Mouse (Mus musculus): Measurements from ENCODE around the gene Rbm11. TPM values are rescaled to one million over a fixed set of nuclear protein-coding genes. Genes with fewer than 3 reads are reported as not detected.

Gene Rbm11
- total RNA-seq (2014; rRNA removed) (7.5 and 9.1 TPM in 2 replicates), polyA plus RNA-seq (2015; fragmentation: Nextera tagmentation; extraction: Ambion mirVana) (3.8 and 5.2 TPM in 2 replicates)

DNA sequence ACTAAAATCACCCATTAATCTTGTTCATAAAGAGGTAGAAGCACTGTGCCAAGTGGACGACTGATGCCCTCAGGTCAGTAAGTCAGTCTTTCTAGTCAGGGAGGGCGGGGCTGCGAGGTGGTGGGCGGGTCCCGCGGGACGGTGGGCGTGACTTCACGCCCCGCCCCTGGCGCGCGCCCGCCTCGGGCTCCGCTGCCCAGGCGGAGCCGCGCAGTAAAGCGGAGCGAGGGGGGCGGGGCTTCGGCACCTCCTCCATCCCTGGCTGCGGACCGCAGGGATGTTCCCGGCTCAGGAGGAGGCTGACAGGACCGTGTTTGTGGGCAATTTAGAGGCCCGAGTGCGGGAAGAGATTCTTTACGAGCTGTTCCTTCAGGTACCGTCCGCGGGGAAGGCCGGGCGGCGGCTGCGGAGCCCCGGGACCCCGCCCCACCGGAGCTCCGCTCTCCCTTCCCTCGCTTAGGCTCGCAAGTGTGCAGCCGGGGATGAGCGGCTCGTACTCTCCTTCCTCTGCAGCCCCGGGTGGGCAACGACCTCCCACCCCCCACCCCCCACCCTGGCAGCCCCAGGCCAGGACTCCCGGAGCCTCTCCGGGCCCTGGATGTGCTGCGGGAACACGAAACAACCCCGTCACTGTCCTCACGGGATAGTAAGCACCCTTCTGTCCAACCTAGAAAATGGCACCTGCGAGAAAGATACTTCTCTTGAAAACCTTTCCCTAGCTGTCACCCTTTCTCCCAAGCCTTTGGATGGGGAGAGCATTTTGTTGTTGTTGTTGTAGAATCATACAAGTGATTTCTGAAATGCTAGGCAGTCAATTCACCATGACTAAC, at the start of gene Rbm11:
TSS of gene Rbm11 (plus strand) at position 174 of the 830 bp plus-strand sequence.
- ATAC-seq: peak; percentile 95
- Histone ChIP-seq H3K9me3 (ENCODE audit: low read length) (no peaks in the 10 kb centered on the region), H3K9ac (peak within 1 kb of the TSS; percentile 79), H3K4me1 (ENCODE audit: insufficient read depth) (no peaks in the 10 kb centered on the region), H3K4me2 (ENCODE audit: low read depth) (peak within 1 kb of the TSS; percentile 72), H3K4me3 (ENCODE audit: low read depth, low read length) (peak within 1 kb of the TSS; percentile 85), H3K27ac (ENCODE audit: low read depth, low read length) (peak within 1 kb of the TSS; percentile 71), H3K36me3 (ENCODE audit: insufficient read depth) (no peaks in the 10 kb centered on the region), H3K27me3 (ENCODE audit: insufficient read depth, low read length) (no peaks in the 10 kb centered on the region)
- no peak for TF ChIP-seq CTCF (IDR thresholded peaks at IDR 0.05; ENCODE audit: low read depth)
- WGBS: under 1% methylated on average over 41 of the region's 55 CpGs
- DNase-seq: peak; percentile 83

DNA sequence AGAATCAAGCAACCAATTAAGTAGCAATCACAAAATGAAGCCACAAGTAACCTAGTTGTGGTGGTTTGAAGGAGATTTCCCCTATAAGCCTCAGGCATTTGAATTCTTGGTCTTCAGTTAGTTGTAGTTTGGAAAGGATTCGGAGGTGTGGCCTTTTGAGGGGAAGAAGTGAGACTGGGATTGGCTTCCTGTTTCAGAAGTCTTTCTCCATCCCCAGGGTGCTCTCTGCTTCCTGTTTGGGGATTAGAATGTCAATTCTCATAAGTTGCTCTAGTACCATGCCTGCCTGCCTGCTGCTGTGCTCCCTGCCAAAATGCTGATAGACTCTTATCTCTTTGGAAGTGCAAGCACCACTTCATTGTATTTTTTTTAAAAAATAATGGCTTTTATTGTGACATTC, 47.3 kb upstream of the Rbm11 start:
- Histone ChIP-seq H3K36me3 (ENCODE audit: insufficient read depth) (no peaks in the 10 kb centered on the region), H3K9me3 (ENCODE audit: low read length) (no peaks in the 10 kb centered on the region), H3K4me2 (ENCODE audit: low read depth) (no peak overlapping the region), H3K4me3 (ENCODE audit: low read depth, low read length) (no peak overlapping the region), H3K4me1 (ENCODE audit: insufficient read depth) (no peaks in the 10 kb centered on the region), H3K9ac (no peak overlapping the region), H3K27me3 (ENCODE audit: insufficient read depth, low read length) (no peaks in the 10 kb centered on the region), H3K27ac (ENCODE audit: low read depth, low read length) (no peak overlapping the region)
- 90% methylated on average over 1 of the region's 1 CpGs for WGBS
- no peak for TF ChIP-seq CTCF (IDR thresholded peaks at IDR 0.05; ENCODE audit: low read depth)
- ATAC-seq: no peak
- DNase-seq: no peak

DNA sequence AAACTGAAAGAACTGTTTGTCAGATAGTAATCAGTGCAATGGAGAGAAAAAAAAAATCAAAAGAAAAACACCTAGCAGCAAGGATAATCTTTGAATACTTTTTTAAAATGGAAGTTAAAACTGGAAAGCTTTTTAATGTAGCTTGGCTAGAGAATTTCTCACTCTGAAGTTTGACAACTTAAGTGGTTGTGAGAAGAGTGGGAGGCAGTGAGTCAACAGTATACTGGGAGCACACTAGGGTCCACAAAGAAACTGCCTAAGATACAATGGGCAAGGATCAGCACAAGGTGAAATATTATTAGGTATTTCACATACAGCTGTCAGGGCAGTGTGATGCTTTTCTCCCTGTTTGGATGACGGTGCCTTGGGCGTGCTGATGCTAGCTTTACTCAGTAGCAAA, 29.7 kb upstream of the Rbm11 start:
- no peak overlapping the region for H3K9ac ChIP-seq
- H3K9me3 ChIP-seq (ENCODE audit: low read length): no peaks in the 10 kb centered on the region
- no peak overlapping the region for H3K4me2 ChIP-seq (ENCODE audit: low read depth)
- no peak overlapping the region for H3K27ac ChIP-seq (ENCODE audit: low read depth, low read length)
- DNase-seq: no peak
- no peak overlapping the region for H3K4me3 ChIP-seq (ENCODE audit: low read depth, low read length)
- ATAC-seq: no peak
- no peaks in the 10 kb centered on the region for H3K36me3 ChIP-seq (ENCODE audit: insufficient read depth)
- WGBS: 89% methylated on average over 2 of the region's 2 CpGs
- H3K27me3 ChIP-seq (ENCODE audit: insufficient read depth, low read length): no peaks in the 10 kb centered on the region
- TF ChIP-seq CTCF (IDR thresholded peaks at IDR 0.05; ENCODE audit: low read depth): no peak
- no peaks in the 10 kb centered on the region for H3K4me1 ChIP-seq (ENCODE audit: insufficient read depth)

DNA sequence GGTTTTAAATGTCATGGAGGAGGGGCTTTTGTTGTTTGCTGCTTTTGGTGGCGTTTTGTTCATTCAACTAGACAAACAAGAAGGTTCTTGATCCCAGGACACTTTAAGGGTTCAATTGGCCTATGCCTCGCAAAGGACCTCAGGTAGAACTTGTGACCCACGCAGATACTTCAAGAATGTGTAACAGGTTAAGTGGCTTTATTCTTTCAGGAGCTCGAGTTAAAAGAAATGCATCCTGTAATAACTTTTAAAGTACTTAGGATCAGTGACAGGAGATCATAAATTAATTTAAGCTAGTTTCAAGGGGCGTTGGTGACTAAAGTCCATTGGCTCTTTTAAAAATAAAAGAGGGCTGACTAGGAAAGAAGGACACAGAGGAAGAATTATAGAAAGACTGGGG, 10.4 kb upstream of the Rbm11 start:
- H3K4me3 ChIP-seq (ENCODE audit: low read depth, low read length): no peak overlapping the region
- no peak overlapping the region for H3K9ac ChIP-seq
- TF ChIP-seq CTCF (IDR thresholded peaks at IDR 0.05; ENCODE audit: low read depth): no peak
- H3K4me2 ChIP-seq (ENCODE audit: low read depth): no peak overlapping the region
- 83% methylated on average over 5 of the region's 5 CpGs for WGBS
- no peak overlapping the region for H3K27ac ChIP-seq (ENCODE audit: low read depth, low read length)
- DNase-seq (no peak), ATAC-seq (no peak)
- no peaks in the 10 kb centered on the region for H3K9me3 ChIP-seq (ENCODE audit: low read length)
- no peaks in the 10 kb centered on the region for H3K4me1 ChIP-seq (ENCODE audit: insufficient read depth)
- no peaks in the 10 kb centered on the region for H3K36me3 ChIP-seq (ENCODE audit: insufficient read depth)
- no peaks in the 10 kb centered on the region for H3K27me3 ChIP-seq (ENCODE audit: insufficient read depth, low read length)

DNA sequence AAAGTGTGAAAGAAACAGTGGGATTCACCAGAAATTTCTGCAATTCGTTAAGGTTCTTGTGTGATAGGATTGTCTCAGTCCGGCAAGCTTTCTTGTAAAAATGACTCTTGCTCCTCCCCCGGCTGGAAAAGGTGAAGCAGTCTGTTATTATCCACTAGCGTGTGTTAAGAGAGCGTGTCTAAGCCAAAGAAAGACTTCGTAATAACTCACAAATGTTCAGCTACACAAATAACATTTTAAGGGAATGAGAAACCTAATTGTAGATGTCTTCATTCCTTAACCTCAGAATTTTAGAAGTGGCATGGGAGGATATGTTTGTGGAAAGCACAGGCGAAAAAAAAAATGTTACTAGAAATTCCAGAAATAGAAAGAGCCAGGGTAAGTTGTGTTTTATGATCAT, 6.7 kb upstream of the Rbm11 start, which contains the start of gene Lipi:
TSS of gene Lipi (minus strand) at position 101 of the 400 bp plus-strand sequence.
- no peak within 1 kb of the TSS for H3K4me2 ChIP-seq (ENCODE audit: low read depth)
- H3K9me3 ChIP-seq (ENCODE audit: low read length): no peaks in the 10 kb centered on the region
- H3K4me1 ChIP-seq (ENCODE audit: insufficient read depth): no peaks in the 10 kb centered on the region
- H3K27me3 ChIP-seq (ENCODE audit: insufficient read depth, low read length): no peaks in the 10 kb centered on the region
- no peak within 1 kb of the TSS for H3K9ac ChIP-seq
- no peak within 1 kb of the TSS for H3K27ac ChIP-seq (ENCODE audit: low read depth, low read length)
- 77% methylated on average over 7 of the region's 7 CpGs for WGBS
- DNase-seq (no peak), ATAC-seq (no peak)
- no peaks in the 10 kb centered on the region for H3K36me3 ChIP-seq (ENCODE audit: insufficient read depth)
- no peak within 1 kb of the TSS for H3K4me3 ChIP-seq (ENCODE audit: low read depth, low read length)
- TF ChIP-seq CTCF (IDR thresholded peaks at IDR 0.05; ENCODE audit: low read depth): no peak

DNA sequence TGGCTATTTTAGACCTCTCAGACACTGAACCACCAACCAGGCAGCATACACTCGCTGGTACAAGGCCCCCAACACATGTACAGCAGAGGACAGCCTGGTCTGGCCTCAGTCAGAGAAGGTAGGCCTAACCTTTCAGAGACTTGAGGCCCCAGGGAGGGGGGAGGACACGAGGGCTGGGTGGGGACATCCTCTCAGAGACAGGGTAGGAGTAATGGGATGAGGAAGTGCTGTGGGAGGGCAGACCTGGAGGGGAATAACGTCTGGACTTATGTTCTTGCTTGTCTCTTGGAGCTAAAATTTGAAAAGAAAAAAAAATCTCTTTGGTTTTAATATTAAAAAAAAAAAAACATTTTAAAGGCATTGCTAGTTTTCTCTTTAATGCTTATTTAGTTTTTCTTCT, 6.2 kb upstream of the Rbm11 start:
- no peak overlapping the region for H3K9ac ChIP-seq
- H3K9me3 ChIP-seq (ENCODE audit: low read length): no peaks in the 10 kb centered on the region
- WGBS: 46% methylated on average over 3 of the region's 3 CpGs
- TF ChIP-seq CTCF (IDR thresholded peaks at IDR 0.05; ENCODE audit: low read depth): no peak
- ATAC-seq (no peak), DNase-seq (no peak)
- no peaks in the 10 kb centered on the region for H3K36me3 ChIP-seq (ENCODE audit: insufficient read depth)
- H3K27me3 ChIP-seq (ENCODE audit: insufficient read depth, low read length): no peaks in the 10 kb centered on the region
- no peak overlapping the region for H3K27ac ChIP-seq (ENCODE audit: low read depth, low read length)
- H3K4me3 ChIP-seq (ENCODE audit: low read depth, low read length): no peak overlapping the region
- no peaks in the 10 kb centered on the region for H3K4me1 ChIP-seq (ENCODE audit: insufficient read depth)
- H3K4me2 ChIP-seq (ENCODE audit: low read depth): no peak overlapping the region

DNA sequence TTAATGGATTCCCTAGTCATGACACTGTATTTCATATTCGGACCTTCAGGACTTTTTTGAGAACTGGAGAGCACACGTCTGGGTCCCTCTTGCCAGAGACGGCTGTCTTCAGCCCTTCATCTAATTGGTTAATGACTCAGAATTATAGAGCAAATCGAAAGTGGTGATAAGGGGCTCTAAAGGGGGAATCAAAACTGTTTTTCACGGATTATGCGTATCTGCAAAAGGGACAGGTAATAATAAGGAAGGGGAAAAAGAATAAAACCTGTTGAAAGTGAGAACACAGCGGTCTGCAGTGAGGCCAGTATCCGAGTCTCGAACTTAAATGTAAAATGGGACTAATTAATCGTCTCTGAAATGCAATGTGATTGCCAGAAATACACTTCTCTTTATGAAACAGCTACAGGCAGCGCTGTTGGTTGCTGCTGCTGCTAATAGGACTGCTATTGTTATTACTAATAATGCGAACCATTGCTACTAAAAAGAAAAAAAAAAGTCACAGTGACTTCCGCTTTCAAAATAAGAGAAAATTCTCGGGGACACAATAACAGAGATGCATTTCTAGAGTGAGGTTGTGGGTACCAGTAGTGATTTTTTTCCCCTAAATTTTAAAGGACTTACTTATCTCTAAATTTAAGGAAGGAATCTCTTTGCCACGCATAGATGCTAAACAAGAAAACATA, 998 bp downstream of the Rbm11 start:
- Histone ChIP-seq H3K36me3 (ENCODE audit: insufficient read depth) (no peaks in the 10 kb centered on the region), H3K27me3 (ENCODE audit: insufficient read depth, low read length) (no peaks in the 10 kb centered on the region), H3K4me2 (ENCODE audit: low read depth) (peak overlapping the region; percentile 72), H3K9ac (peak overlapping the region; percentile 79), H3K27ac (ENCODE audit: low read depth, low read length) (no peak overlapping the region), H3K4me3 (ENCODE audit: low read depth, low read length) (peak overlapping the region; percentile 85), H3K4me1 (ENCODE audit: insufficient read depth) (no peaks in the 10 kb centered on the region), H3K9me3 (ENCODE audit: low read length) (no peaks in the 10 kb centered on the region)
- no peak for TF ChIP-seq CTCF (IDR thresholded peaks at IDR 0.05; ENCODE audit: low read depth)
- ATAC-seq (peak; percentile 8), DNase-seq (peak; percentile 46)
- 4% methylated on average over 15 of the region's 15 CpGs for WGBS

Data from forebrain, postnatal 0 days (tissue).